Mouse (Mus musculus) bone marrow, adult 2 months (tissue): ENCODE results near the gene Tbxas1.

Experiments
- CTCF ChIP-seq: fragments of 200-500 bp; IDR thresholded peaks from 2 replicates; pipeline ENCODE4 v1.5.1; 2011; ENCODE audit warnings: low read length, control low read depth; ENCODE audit not compliant: control insufficient read depth, insufficient read depth
- POLR2A ChIP-seq: fragments of 200-500 bp; IDR thresholded peaks from 2 replicates; pipeline ENCODE4 v1.6.1; 2011; ENCODE audit warnings: low read depth, mild to moderate bottlenecking, control low read depth, low read length, borderline replicate concordance; ENCODE audit not compliant: control insufficient read depth

DNA sequence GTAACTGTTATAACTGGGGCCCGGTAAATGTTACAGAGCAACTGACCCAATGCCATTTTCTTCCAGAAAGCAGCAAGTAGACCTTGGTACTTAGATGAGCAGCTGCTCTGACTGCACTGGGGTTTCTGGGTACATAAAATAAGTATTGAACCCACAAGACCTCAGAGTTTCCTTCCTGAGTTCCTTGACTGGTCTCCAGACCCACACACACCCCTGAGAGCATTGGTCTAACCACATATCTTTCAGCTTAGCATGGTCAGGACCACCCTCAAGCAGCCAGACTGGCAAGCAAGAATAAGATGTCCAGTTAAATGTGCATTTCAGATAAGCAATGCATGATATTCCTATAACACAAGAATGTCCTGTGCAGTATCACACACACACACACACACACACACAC lies 182.0 kb downstream of the Tbxas1 start:
- no peak for TF ChIP-seq POLR2A
- no peak for TF ChIP-seq CTCF
